Mouse (Mus musculus) thymus, adult 2 months (tissue): Measurements from ENCODE around the gene Hbq1b. TPM values are rescaled to one million over a fixed set of nuclear protein-coding genes. Genes with fewer than 3 reads are reported as not detected.

Source experiments
- DNase-seq: peaks from one replicate; pipeline ENCODE4 v3.0.0; 2021
- H3K27ac ChIP-seq: fragments of 200-500 bp; 2 replicates; pipeline ENCODE4 v1.5.1; 2012; ENCODE audit warnings: low read length, control low read depth; ENCODE audit not compliant: control insufficient read depth, insufficient read depth
- H3K27me3 ChIP-seq: fragments of 200-500 bp; 2 replicates; pipeline ENCODE4 v1.6.1; 2012; ENCODE audit warnings: mild to moderate bottlenecking, low read length, moderate library complexity, mixed read lengths; ENCODE audit not compliant: control insufficient read depth, insufficient read depth
- H3K36me3 ChIP-seq: fragments of 200-500 bp; 2 replicates; pipeline ENCODE4 v1.6.1; 2012; ENCODE audit warnings: mild to moderate bottlenecking, low read length, moderate library complexity; ENCODE audit not compliant: control insufficient read depth, insufficient read depth
- H3K4me1 ChIP-seq: fragments of 200-500 bp; replicated peaks from 2 replicates; pipeline ENCODE4 v1.6.1; 2012; ENCODE audit warnings: low read length; ENCODE audit not compliant: control insufficient read depth, insufficient read depth
- H3K4me3 ChIP-seq: fragments of 200-500 bp; 2 replicates; pipeline ENCODE4 v1.5.1; 2012; ENCODE audit warnings: mild to moderate bottlenecking, low read length, control low read depth, moderate library complexity; ENCODE audit not compliant: control insufficient read depth, insufficient read depth
- CTCF ChIP-seq: fragments of 200-500 bp; IDR thresholded peaks from 2 replicates; pipeline ENCODE4 v1.5.1; 2012; ENCODE audit warnings: mild to moderate bottlenecking, control low read depth, low read length, moderate library complexity, borderline replicate concordance; ENCODE audit not compliant: control insufficient read depth, poor library complexity, insufficient read depth; ENCODE audit errors: extremely low read depth
- POLR2A ChIP-seq: fragments of 200-500 bp; IDR thresholded peaks from 2 replicates; pipeline ENCODE4 v1.6.1; 2012; ENCODE audit warnings: mild to moderate bottlenecking, low read length, control low read depth, moderate library complexity; ENCODE audit not compliant: control insufficient read depth, poor library complexity, insufficient read depth; ENCODE audit errors: extremely low read depth
- WGBS: fragments of 180-500 bp; shearing (Covaris S2); methylation state at CpG from one replicate; pipeline ENCODE4 v1.1.7; 2018; 5-methylcytosine and 5-hydroxymethylcytosine counted together
- polyA plus RNA-seq: library from polyadenylated mRNA; depleted of rRNA; stranded (reverse); fragments of >200 nt; gene quantifications from 2 replicates; pipeline ENCODE4 v1.2.3, GENCODE M21; 2012

Hbq1b gene
- polyA plus RNA-seq, 1 experiment: 0.23 TPM

DNA sequence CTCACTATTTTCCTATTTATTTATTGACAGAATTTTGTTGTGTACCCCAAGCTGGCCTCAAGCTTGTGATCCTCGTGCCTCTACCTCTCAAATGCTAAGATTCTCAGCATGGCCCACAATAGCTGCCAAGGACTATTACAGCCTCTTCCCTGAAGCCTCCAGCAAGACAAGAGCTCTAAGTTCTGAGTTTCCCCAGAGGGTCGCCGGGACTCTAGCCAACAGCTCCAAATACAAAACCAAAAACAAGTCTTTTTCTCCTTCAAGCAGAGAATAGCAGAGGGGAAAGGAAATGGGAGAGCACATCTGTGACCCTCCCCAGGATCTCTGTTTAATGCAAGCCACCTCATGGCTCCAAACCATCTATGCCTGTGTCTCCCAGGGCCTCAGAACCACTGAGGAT is 42.7 kb upstream of the Hbq1b start:
- DNase-seq: no peak
- TF ChIP-seq CTCF (no peak), POLR2A (no peak)
- H3K4me1 ChIP-seq: peaks cover 9% of the 10 kb centered on the region
- H3K27ac ChIP-seq: no peak overlapping the region
- 91% methylated on average over 3 of the region's 3 CpGs for WGBS
- no peaks in the 10 kb centered on the region; the same call in 1 of the 2 replicates for H3K36me3 ChIP-seq
- H3K27me3 ChIP-seq: no peaks in the 10 kb centered on the region
- no peak overlapping the region for H3K4me3 ChIP-seq

DNA sequence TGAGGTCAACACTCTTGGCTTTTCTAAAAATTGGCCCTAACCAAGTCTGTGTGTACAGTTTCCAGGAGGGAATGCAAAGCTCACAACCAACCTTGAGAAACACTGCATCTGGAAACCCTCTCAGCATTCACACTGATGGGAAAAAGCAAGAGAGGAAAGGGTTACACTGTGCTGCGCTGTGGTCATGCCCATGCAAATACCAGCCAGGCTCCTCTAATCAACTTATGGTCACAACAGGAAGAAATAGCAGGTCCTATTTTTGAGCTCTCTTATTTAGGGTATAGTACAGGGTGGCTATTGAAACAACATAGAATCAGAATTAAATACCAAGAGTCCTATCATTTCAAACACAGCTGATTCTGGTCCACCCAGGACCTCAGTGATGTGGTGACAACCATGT is 42.1 kb upstream of the Hbq1b start:
- H3K36me3 ChIP-seq: peaks cover 3% of the 10 kb centered on the region
- peaks cover 9% of the 10 kb centered on the region for H3K4me1 ChIP-seq
- H3K4me3 ChIP-seq: no peak overlapping the region
- no peak for TF ChIP-seq CTCF
- no peak for TF ChIP-seq POLR2A
- H3K27me3 ChIP-seq: no peaks in the 10 kb centered on the region
- WGBS: 80% methylated on average over 1 of the region's 1 CpGs
- no peak for DNase-seq
- H3K27ac ChIP-seq: no peak overlapping the region

DNA sequence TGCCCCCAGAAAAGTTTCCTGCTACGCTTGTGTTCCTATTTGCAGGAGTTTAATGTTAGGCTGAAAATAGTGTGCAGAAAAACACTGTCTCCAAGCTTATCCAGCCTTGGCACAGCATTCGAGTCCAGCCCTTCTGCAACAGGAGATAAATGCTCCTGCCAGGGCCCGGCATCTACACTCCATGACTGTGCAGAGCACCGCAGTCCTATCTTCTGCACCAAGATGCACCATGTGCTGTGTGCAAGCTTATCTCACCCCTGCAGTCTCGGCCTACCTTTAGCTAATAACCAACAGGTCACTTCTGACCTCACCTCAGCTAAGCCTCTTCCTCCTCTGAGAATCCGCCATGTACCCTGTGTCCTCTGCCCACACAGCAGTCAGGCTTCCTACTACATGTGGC is 41.2 kb upstream of the Hbq1b start:
- peaks cover 6% of the 10 kb centered on the region for H3K36me3 ChIP-seq
- no peak overlapping the region for H3K27ac ChIP-seq
- 94% methylated on average over 6 of the region's 6 CpGs for WGBS
- no peak overlapping the region for H3K4me3 ChIP-seq
- no peak for DNase-seq
- H3K4me1 ChIP-seq: peaks cover 9% of the 10 kb centered on the region
- no peaks in the 10 kb centered on the region for H3K27me3 ChIP-seq
- no peak for TF ChIP-seq POLR2A
- no peak for TF ChIP-seq CTCF

DNA sequence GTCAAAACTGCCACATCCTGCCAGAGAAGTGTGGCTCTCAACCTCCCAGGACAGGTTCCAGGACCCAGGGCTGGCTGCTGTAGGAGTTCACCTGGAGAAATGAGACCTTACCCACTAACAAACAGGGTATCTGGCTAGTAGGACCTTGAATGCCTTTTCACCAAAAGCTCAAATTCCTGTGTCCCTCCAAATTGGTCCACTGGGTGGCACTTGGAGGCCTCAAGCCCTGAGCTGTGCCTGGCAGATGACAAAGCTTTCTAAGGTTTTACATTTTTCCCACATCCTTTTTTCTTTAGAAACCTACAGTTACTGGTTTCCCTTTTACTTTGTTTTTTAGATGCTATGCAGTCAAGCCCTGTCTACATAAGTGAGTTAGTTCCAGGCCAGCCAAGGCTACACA is 39.7 kb upstream of the Hbq1b start:
- Histone ChIP-seq H3K4me1 (peaks cover 9% of the 10 kb centered on the region), H3K4me3 (no peak overlapping the region), H3K27me3 (no peaks in the 10 kb centered on the region), H3K27ac (no peak overlapping the region), H3K36me3 (peaks cover 6% of the 10 kb centered on the region; the same call in 1 of the 2 replicates)
- DNase-seq: peak; percentile 42
- TF ChIP-seq CTCF (no peak), POLR2A (no peak)

DNA sequence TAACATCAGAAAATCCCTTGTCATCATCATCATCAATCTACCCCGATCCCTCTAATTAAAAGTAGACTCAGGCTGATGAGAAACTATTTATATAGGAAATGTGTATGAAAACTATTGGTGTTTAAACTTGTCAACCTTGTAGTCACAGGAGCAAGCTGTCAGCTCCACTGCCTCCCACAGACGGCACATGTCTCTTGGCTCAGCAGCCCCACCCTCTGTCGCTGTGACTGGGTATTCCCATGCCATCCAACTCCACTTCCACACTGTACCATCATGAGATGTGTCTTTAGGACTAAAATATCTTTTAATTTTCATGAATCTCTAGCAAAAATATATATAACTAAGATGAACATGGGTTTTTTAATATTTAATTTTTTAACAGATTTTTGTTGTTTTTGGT is 38.4 kb upstream of the Hbq1b start:
- WGBS: 97% methylated on average over 3 of the region's 3 CpGs
- H3K27me3 ChIP-seq: no peaks in the 10 kb centered on the region
- no peak for TF ChIP-seq CTCF
- DNase-seq: no peak
- peaks cover 9% of the 10 kb centered on the region for H3K4me1 ChIP-seq
- no peak overlapping the region for H3K27ac ChIP-seq
- no peak overlapping the region for H3K4me3 ChIP-seq
- H3K36me3 ChIP-seq: peaks cover 6% of the 10 kb centered on the region; the same call in 1 of the 2 replicates

DNA sequence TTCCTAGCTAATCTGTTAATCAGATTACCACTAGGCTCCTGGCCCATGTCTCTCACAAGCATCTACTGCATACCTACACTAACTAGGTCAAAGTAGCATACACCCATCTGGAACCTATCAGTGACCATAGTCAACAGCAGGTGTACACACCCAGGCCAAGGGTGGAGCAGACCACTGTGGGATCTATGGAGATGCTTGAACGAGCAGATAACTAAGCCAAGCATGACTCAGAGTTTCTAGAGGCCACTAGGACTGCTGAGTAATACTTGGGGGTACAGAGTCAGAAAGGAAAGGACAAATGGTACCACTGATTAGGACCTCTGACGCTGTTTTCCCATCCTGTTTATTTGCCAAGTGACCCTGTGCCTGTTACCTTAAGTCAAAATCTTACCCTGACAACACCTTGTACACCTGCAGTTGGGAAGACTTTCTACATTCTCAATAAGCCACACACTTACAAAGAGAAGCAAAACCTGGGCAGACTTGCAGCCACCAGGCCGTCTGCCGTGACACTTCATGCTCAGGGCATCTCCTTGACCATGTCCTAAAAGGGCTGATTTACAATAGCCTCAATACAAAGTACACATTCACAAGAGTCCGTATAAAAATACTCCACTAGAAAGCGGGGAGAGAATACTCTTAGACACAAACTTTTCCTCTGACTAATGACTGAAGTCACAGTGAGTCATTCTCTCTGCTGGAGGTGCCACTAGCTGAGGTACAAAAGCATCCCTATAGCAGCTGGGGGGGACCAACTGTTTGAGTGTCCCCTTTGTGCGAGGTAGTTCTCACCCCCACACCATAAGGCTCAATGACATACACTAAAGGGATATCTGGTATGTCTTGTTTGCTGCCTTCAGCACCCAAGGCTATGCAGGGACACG is 35.6 kb upstream of the Hbq1b start:
- H3K27ac ChIP-seq: no peak overlapping the region
- WGBS: 95% methylated on average over 8 of the region's 8 CpGs
- H3K4me3 ChIP-seq: no peak overlapping the region
- H3K4me1 ChIP-seq: peaks cover 9% of the 10 kb centered on the region
- TF ChIP-seq POLR2A (no peak), CTCF (no peak)
- H3K27me3 ChIP-seq: no peaks in the 10 kb centered on the region
- no peak for DNase-seq
- peaks cover 6% of the 10 kb centered on the region; the same call in 1 of the 2 replicates for H3K36me3 ChIP-seq
